Mouse (Mus musculus): Measurements from ENCODE around the gene Vdr. TPM values are rescaled to one million over a fixed set of nuclear protein-coding genes. Genes with fewer than 3 reads are reported as not detected.

Vdr gene
- 8.1 and 10.1 TPM in 2 replicates for polyA plus RNA-seq (2015; fragmentation: Nextera tagmentation; extraction: Ambion mirVana)

DNA sequence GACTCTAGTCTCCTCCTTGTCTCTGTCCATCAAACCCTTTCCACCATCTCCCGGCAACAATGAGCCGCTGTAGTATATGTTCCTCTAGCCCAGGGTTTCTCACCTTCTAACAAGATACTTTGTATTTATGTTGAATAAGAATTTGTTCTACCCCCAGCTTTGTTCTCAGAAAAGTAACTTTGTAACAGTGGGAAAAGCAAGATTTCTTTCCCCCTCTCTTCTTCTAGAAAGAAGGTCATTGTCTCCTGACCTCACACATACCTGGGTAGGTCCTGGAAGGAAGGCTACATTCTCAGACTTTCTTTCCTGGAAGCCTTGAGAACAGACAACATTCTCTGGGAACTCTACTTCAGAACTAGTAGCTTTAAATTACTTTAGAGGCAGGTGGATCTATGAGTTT, at the start of gene Vdr:
Vdr (minus strand) TSS at position 101 of the 400 bp plus-strand sequence.
- ATAC-seq (ENCODE audit: insufficient number of reproducible peaks, low FRiP score, low TSS enrichment, low read depth), result no peak
- Histone ChIP-seq H3K27ac (replicated peaks) (no peak within 1 kb of the TSS), H3K36me3 (no peaks in the 10 kb centered on the region), H3K4me1 (peaks cover 37% of the 10 kb centered on the region), H3K4me3 (replicated peaks) (no peak within 1 kb of the TSS), H3K9me3 (replicated peaks) (no peaks in the 10 kb centered on the region), H3K4me2 (replicated peaks) (no peak within 1 kb of the TSS), H3K9ac (no peak within 1 kb of the TSS), H3K27me3 (peaks cover 22% of the 10 kb centered on the region)
- WGBS, result 91% methylated on average over 2 of the region's 2 CpGs

DNA sequence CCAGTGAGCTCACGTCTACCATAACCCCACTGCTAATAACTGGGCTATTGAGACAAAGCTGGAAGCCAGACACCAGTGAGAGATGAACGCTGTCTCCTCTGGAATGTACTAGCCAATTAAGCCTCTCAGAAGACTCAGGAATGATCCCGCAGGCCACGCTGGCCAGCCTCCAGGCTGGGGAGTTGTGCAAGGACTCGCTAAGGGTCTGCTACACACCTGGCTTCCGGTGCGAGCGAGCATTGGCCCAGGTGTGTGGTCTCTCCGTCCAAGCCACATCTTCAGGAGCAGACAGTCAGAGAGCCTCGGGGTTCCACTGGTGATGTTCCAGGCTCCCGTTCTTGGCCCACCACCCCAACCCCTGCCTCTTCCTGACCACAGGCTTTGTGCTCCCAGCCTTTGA, 46.0 kb upstream of the Vdr start:
- no peaks in the 10 kb centered on the region for H3K36me3 ChIP-seq
- H3K27ac ChIP-seq (replicated peaks), result no peak overlapping the region
- peaks cover 13% of the 10 kb centered on the region for H3K4me1 ChIP-seq
- H3K9ac ChIP-seq, result no peak overlapping the region
- no peak for ATAC-seq (ENCODE audit: insufficient number of reproducible peaks, low FRiP score, low TSS enrichment, low read depth)
- no peak overlapping the region for H3K4me2 ChIP-seq (replicated peaks)
- WGBS, result 44% methylated on average over 11 of the region's 11 CpGs
- no peaks in the 10 kb centered on the region for H3K27me3 ChIP-seq
- no peaks in the 10 kb centered on the region for H3K9me3 ChIP-seq (replicated peaks)
- H3K4me3 ChIP-seq (replicated peaks), result no peak overlapping the region

DNA sequence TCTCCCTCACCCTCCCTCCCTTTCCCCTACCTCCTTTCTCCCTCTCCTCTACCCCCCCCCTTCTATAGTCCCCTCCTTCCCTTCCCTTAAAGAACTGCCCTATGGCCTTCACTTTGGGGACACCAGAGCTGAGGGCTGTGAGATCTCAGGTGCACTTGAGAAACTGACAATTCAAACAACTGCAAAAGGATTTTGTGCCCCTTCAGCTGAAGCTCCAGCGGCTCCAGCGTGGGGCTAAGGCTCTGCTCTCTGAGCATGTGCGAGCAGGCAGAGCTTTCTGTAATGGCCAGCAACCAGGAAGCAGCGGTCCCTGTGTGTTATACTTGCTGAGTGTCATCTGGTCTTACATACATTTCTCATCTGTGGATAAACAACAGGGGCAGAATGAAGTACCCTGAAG, 45.3 kb upstream of the Vdr start:
- Histone ChIP-seq H3K4me3 (replicated peaks) (no peak overlapping the region), H3K4me1 (peaks cover 13% of the 10 kb centered on the region), H3K9ac (no peak overlapping the region), H3K27me3 (no peaks in the 10 kb centered on the region), H3K27ac (replicated peaks) (no peak overlapping the region), H3K4me2 (replicated peaks) (no peak overlapping the region), H3K36me3 (no peaks in the 10 kb centered on the region), H3K9me3 (replicated peaks) (no peaks in the 10 kb centered on the region)
- ATAC-seq (ENCODE audit: insufficient number of reproducible peaks, low FRiP score, low TSS enrichment, low read depth), result no peak
- WGBS, result 17% methylated on average over 4 of the region's 4 CpGs

DNA sequence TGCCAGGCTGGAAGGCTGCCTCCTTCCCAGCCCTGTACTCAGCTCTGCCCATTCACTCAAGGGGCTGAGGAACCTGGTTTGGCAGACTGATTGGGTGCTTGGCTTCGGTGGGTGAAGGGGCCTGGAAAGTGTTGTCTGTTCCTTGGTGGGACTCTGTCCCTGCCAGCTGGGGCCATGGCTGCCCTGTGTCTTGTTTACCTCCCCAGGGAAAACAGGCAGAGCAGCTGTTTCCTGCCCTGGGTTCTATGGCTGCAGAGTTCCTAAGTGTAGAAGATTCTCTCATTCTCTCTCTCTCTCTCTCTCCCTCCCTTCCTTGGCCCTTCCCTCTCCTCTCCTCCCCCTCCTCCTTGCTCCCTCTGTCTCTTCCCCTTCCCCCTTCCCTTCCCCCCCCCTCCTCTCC, 44.9 kb upstream of the Vdr start:
- Histone ChIP-seq H3K4me3 (replicated peaks) (no peak overlapping the region), H3K9me3 (replicated peaks) (no peaks in the 10 kb centered on the region), H3K27me3 (no peaks in the 10 kb centered on the region), H3K27ac (replicated peaks) (no peak overlapping the region), H3K36me3 (no peaks in the 10 kb centered on the region), H3K4me1 (peaks cover 18% of the 10 kb centered on the region), H3K4me2 (replicated peaks) (no peak overlapping the region), H3K9ac (no peak overlapping the region)
- WGBS, result 42% methylated on average over 1 of the region's 1 CpGs
- ATAC-seq (ENCODE audit: insufficient number of reproducible peaks, low FRiP score, low TSS enrichment, low read depth), result no peak

DNA sequence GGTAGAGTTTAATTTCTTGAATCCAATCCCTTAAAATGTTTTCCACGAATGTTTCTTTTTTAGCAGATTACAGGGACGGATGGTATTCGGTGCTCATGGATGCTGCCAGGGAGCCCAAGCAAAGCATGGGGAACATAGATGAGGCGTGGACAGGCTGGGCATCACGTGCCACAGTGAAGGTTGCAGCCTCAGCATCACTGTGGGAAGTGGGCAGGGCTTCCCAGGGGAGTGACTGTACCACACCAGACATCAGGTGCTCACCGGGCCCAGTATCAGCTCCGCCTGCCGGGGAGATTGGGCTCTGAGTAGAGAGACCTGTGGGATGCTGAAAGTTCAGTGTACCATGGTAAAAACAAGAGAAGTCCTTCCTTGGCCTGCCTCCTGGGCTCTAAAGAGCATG, 44.2 kb upstream of the Vdr start:
- ATAC-seq (ENCODE audit: insufficient number of reproducible peaks, low FRiP score, low TSS enrichment, low read depth), result no peak
- no peak overlapping the region for H3K9ac ChIP-seq
- H3K4me1 ChIP-seq, result peaks cover 19% of the 10 kb centered on the region
- no peak overlapping the region for H3K4me2 ChIP-seq (replicated peaks)
- no peaks in the 10 kb centered on the region for H3K27me3 ChIP-seq
- H3K36me3 ChIP-seq, result no peaks in the 10 kb centered on the region
- H3K4me3 ChIP-seq (replicated peaks), result no peak overlapping the region
- 75% methylated on average over 8 of the region's 8 CpGs for WGBS
- H3K9me3 ChIP-seq (replicated peaks), result no peaks in the 10 kb centered on the region
- no peak overlapping the region for H3K27ac ChIP-seq (replicated peaks)

DNA sequence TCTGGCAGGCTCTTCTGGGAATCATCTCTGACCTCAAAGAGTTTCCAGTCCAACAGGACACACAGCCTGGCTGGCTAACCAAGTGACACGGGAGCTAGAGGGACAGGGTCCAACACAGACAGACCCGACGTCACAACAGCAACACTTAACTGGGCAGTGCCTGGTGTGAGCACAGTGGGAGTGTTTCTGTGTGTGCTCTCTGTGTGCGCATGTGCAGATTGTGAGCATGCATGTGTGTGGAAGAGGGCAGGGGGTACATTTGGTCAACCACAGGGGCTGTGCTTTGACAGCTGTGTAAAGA, 42.4 kb upstream of the Vdr start:
- ATAC-seq (ENCODE audit: insufficient number of reproducible peaks, low FRiP score, low TSS enrichment, low read depth), result no peak

DNA sequence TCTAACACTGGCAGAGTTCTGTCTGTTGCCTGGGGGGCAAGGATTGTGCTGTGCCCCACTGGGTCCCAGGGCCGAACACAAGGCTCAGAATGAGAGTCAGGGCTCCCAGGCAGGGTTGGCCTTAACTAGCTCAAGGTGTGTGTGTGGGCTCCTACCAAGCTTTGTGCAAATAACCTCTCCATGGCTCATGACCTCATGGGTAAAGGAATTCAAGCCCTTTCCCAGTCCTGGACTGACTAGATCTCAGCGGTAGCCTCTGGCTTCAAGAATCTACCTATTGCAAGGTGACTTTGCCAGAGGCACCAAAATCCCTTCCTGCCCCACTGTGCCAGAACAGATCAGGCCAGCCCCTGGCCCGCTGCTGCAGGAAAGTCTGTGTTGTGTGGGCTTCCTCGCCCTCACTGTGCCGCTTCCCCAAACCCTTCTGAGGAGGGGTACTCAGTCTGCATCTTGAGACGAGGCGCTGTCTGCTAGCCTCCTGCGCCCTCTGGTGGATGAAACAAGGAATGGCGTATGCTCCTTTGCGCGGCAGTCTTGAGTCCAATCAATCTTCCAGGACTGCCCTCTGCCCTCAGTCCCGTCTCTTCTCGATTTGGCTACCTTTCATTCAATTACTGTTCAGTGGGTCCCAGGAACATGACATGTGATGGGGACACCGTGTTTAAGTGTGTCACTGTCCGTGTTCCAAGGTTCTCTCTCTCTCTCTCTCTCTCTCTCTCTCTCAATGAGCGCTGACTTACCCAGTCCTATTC, 41.9 kb upstream of the Vdr start:
- H3K9me3 ChIP-seq (replicated peaks), result no peaks in the 10 kb centered on the region
- no peaks in the 10 kb centered on the region for H3K27me3 ChIP-seq
- H3K4me3 ChIP-seq (replicated peaks), result no peak overlapping the region
- no peak overlapping the region for H3K27ac ChIP-seq (replicated peaks)
- 14% methylated on average over 16 of the region's 16 CpGs for WGBS
- no peak overlapping the region for H3K4me2 ChIP-seq (replicated peaks)
- ATAC-seq (ENCODE audit: insufficient number of reproducible peaks, low FRiP score, low TSS enrichment, low read depth), result no peak
- H3K4me1 ChIP-seq, result peaks cover 33% of the 10 kb centered on the region
- no peaks in the 10 kb centered on the region for H3K36me3 ChIP-seq
- H3K9ac ChIP-seq, result no peak overlapping the region

More for the DNA sequence above, 42.4 kb upstream of the Vdr start:
- H3K9ac ChIP-seq, result no peak overlapping the region
- H3K36me3 ChIP-seq, result no peaks in the 10 kb centered on the region
- H3K9me3 ChIP-seq (replicated peaks), result no peaks in the 10 kb centered on the region
- no peak overlapping the region for H3K4me2 ChIP-seq (replicated peaks)
- 67% methylated on average over 4 of the region's 4 CpGs for WGBS
- H3K27me3 ChIP-seq, result no peaks in the 10 kb centered on the region
- H3K4me1 ChIP-seq, result peaks cover 33% of the 10 kb centered on the region
- H3K4me3 ChIP-seq (replicated peaks), result no peak overlapping the region
- no peak overlapping the region for H3K27ac ChIP-seq (replicated peaks)

DNA sequence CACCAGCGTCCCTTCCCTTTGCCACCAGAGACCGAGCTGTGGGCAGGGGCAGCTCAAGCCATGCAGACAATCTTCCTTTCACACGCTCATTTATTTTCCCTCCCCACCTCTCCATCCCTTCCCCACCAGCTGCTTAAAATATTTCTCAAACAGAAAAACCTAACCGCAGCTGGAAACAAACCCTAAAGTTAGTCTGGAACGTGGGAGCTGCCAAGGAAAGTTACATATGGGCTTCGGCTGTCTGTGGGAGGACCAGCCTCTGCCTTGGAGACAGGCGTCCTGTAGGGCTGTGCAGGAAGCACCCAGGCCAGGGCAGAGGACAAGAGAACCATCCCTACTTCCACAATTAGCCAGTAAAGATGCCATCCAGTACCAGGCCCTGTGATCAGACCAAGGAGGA, 39.8 kb upstream of the Vdr start:
- Histone ChIP-seq H3K9ac (no peak overlapping the region), H3K27me3 (no peaks in the 10 kb centered on the region)

DNA sequence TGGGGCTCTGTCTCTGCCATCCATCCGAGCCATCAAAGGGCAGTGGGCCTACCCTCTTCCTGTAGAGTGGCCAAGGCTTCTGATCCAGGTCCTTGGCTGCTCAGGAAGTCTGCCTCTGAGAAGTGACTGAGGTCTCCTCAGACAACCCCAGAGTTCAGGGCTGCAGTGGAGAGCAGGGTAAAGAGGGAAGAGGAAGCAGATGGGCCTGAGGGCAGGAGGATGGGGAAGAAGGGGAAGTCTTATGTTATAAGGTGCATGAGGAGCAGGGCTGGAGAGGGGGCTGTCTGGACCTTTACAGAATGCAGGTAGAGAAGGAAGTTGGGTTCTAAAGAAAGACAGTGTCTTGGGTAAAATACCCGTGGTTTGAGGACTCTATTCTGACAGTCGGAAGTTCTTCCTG, 39.3 kb upstream of the Vdr start:
- Histone ChIP-seq H3K4me1 (peaks cover 25% of the 10 kb centered on the region), H3K36me3 (no peaks in the 10 kb centered on the region), H3K4me2 (replicated peaks) (no peak overlapping the region), H3K9me3 (replicated peaks) (no peaks in the 10 kb centered on the region), H3K27ac (replicated peaks) (peak overlapping the region; percentile 8; the same call in 1 of the 2 replicates), H3K27me3 (no peaks in the 10 kb centered on the region), H3K4me3 (replicated peaks) (no peak overlapping the region), H3K9ac (no peak overlapping the region)
- ATAC-seq (ENCODE audit: insufficient number of reproducible peaks, low FRiP score, low TSS enrichment, low read depth), result no peak
- 61% methylated on average over 3 of the region's 3 CpGs for WGBS

More for the DNA sequence above, 39.8 kb upstream of the Vdr start:
- no peak for ATAC-seq (ENCODE audit: insufficient number of reproducible peaks, low FRiP score, low TSS enrichment, low read depth)
- Histone ChIP-seq H3K4me1 (peaks cover 25% of the 10 kb centered on the region), H3K36me3 (no peaks in the 10 kb centered on the region), H3K4me3 (replicated peaks) (no peak overlapping the region), H3K27ac (replicated peaks) (no peak overlapping the region), H3K9me3 (replicated peaks) (no peaks in the 10 kb centered on the region), H3K4me2 (replicated peaks) (no peak overlapping the region)
- 32% methylated on average over 7 of the region's 7 CpGs for WGBS

DNA sequence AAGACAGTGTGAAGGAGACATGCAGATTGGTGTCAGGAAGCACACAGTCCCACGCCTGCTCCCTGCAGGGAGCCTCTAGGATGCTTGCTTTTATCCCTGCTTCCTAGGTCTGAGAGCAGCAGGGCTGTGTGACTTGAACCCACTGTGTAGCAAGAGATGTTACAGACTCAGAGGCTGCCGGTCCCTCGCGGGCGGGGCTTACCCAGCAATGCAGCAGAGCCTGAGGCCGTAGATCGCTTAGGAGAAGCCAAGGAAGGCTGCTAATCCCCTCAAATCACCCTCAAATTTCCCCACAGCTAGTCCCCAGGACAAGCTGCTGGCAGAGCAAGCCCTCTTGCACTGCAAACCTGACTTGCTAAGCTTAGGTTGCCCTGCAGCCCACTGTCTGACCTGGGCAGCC, 38.3 kb upstream of the Vdr start:
- 0 out of 2 replicates have a peak overlapping the region, but pooled peaks have one; percentile 8 for H3K27ac ChIP-seq (replicated peaks)
- H3K9ac ChIP-seq, result no peak overlapping the region
- no peaks in the 10 kb centered on the region for H3K36me3 ChIP-seq
- peaks cover 25% of the 10 kb centered on the region for H3K4me1 ChIP-seq
- no peak overlapping the region for H3K4me3 ChIP-seq (replicated peaks)
- no peak for ATAC-seq (ENCODE audit: insufficient number of reproducible peaks, low FRiP score, low TSS enrichment, low read depth)
- no peak overlapping the region for H3K4me2 ChIP-seq (replicated peaks)
- no peaks in the 10 kb centered on the region for H3K27me3 ChIP-seq
- H3K9me3 ChIP-seq (replicated peaks), result no peaks in the 10 kb centered on the region
- 29% methylated on average over 7 of the region's 7 CpGs for WGBS

DNA sequence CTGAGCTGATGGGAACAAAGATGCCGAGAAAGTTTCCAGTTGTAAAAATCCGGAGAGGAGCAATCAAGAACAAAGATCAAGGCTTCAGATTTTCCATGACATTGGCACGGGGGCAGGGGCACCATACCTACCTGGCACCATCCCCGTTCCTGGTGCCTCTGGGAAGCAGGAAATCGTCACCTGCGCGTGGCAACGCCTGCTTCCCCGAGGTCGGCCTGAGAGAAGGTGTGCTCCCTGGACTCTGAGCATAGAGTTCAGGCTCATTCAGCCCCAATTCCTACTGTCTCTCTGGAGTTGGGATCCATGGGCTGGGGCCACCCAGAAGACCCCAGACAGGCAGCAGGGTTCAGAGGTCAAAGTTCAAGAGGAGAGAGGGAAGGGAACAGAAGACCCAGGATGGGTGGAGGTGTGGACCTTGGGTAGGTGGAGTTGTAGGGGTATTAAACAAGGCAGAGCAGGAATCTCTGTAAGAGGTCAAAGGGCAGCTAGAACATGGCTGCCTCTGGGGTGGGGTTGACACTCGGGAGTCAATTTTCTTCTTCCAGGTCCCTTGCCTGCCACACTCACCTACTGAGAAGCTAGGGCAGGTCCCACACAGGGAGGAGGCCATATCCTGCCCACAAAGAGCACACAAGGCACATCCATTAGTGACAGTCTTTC, 35.4 kb upstream of the Vdr start:
- Histone ChIP-seq H3K27ac (replicated peaks) (no peak overlapping the region), H3K9me3 (replicated peaks) (no peaks in the 10 kb centered on the region), H3K9ac (no peak overlapping the region), H3K27me3 (no peaks in the 10 kb centered on the region), H3K36me3 (no peaks in the 10 kb centered on the region), H3K4me2 (replicated peaks) (no peak overlapping the region), H3K4me1 (peaks cover 20% of the 10 kb centered on the region), H3K4me3 (replicated peaks) (no peak overlapping the region)
- ATAC-seq (ENCODE audit: insufficient number of reproducible peaks, low FRiP score, low TSS enrichment, low read depth), result no peak; the same call in 1 of the 2 replicates
- 73% methylated on average over 10 of the region's 11 CpGs for WGBS

All from embryonic facial prominence, embryonic 15.5 days (tissue).